Comparison of ENCODE assay signal across 12 mouse cellular contexts in the genomic region with DNA sequence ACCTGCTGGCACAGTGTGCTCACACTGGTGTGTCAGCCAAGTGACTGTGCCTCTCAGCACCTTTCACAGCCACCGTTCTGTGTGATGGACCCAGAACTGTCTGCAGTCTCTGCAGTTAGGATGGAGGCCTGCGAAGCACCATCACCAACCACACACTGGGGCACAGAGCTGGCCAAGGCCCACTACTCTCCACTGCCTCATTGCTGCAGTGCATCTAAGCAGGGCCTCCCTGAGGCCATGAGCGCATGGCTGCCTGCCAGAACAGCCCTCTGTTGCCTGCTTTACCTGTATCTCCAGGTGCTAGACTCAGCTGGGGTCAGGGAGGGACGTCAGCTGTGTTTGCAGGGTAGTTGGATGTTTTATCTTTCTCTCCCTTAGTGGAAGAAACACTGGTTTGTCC.
"Had no signal": no experiment of that assay in that cellular context is flagged by ENCODE, and none has a peak within 500 bp of the region (broad histone marks: within the 10 kb centered on the region; RNA-seq: fewer than 3 reads in every experiment).

No protein-coding gene starts in this region.

- H3K9ac ChIP-seq: intestine, embryonic 15.5 days; liver, embryonic 14.5 days; midbrain, embryonic 13.5 days; neural tube, embryonic 12.5 days had no signal

- H3K4me3 ChIP-seq: intestine, embryonic 15.5 days; midbrain, embryonic 13.5 days; neural tube, embryonic 12.5 days had no signal

- H3K27me3 ChIP-seq: intestine, embryonic 15.5 days; midbrain, embryonic 13.5 days; neural tube, embryonic 12.5 days had no signal

- ATAC-seq: intestine, embryonic 15.5 days; midbrain, embryonic 13.5 days had no signal

- H3K9me3 ChIP-seq: intestine, embryonic 15.5 days; midbrain, embryonic 13.5 days; neural tube, embryonic 12.5 days had no signal

- DNase-seq: kidney, adult 18-20 months; kidney, postnatal 25 days; layer of hippocampus, adult 9-11 months; lung, adult 18-20 months; right cerebral cortex, postnatal 4 days; spleen, adult 18-20 months; thymus, adult 18-20 months; thymus, postnatal 14 days had no signal

- H3K4me1 ChIP-seq: intestine, embryonic 15.5 days; midbrain, embryonic 13.5 days; neural tube, embryonic 12.5 days had no signal

- H3K27ac ChIP-seq: intestine, embryonic 15.5 days; liver, embryonic 14.5 days; midbrain, embryonic 13.5 days; neural tube, embryonic 12.5 days had no signal

- H3K4me2 ChIP-seq: intestine, embryonic 15.5 days; midbrain, embryonic 13.5 days; neural tube, embryonic 12.5 days had no signal
